Mouse (Mus musculus) cerebellum, adult (tissue): ENCODE measurements around the gene Iqck.

ENCODE experiments used
- ATAC-seq: cut with Nextera tagmentation; 2 replicates; pipeline ENCODE4 v1.9.2; 2017; ENCODE audit warnings: mild to moderate bottlenecking, moderate library complexity, mixed read lengths; ENCODE audit not compliant: insufficient number of reproducible peaks, low FRiP score, low TSS enrichment

Iqck gene

GRCm38 (mm10) chr7:118911170-118911569, 55.6 kb downstream of the Iqck start:
- ATAC-seq = no peak

- no peak for ATAC-seq
Observed at GRCm38 (mm10) chr7:118911571-118911970, 56.0 kb downstream of the Iqck start.

GRCm38 (mm10) chr7:118912049-118912490, 56.5 kb downstream of the Iqck start:
- ATAC-seq = no peak

- 0 out of 2 replicates have a peak, but pooled peaks have one; percentile 58 for ATAC-seq
Observed at GRCm38 (mm10) chr7:118914561-118915165, 59.1 kb downstream of the Iqck start.

- no peak for ATAC-seq
Observed at GRCm38 (mm10) chr7:118919261-118920006, 63.9 kb downstream of the Iqck start.

GRCm38 (mm10) chr7:118922441-118923202, 67.1 kb downstream of the Iqck start:
- no peak for ATAC-seq

DNA sequence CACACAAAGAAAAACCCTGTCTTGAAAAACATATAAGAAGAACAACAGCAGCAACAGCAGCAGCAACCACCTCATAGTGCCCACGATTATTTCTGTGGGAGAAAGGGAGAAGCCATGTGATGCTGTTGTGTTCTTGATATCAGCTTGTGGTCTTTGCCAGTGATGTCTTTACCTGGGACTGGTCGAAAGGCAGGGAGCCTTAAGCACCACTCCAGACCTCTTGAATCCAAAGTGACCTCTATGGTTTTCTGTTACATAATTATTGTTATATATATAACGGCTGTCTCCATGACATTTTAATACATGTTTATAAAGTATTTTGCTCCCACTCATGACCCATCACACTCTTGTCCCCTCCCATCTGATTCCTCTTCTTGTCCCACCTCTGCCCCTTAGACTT, 70.0 kb downstream of the Iqck start:
- ATAC-seq = no peak

DNA sequence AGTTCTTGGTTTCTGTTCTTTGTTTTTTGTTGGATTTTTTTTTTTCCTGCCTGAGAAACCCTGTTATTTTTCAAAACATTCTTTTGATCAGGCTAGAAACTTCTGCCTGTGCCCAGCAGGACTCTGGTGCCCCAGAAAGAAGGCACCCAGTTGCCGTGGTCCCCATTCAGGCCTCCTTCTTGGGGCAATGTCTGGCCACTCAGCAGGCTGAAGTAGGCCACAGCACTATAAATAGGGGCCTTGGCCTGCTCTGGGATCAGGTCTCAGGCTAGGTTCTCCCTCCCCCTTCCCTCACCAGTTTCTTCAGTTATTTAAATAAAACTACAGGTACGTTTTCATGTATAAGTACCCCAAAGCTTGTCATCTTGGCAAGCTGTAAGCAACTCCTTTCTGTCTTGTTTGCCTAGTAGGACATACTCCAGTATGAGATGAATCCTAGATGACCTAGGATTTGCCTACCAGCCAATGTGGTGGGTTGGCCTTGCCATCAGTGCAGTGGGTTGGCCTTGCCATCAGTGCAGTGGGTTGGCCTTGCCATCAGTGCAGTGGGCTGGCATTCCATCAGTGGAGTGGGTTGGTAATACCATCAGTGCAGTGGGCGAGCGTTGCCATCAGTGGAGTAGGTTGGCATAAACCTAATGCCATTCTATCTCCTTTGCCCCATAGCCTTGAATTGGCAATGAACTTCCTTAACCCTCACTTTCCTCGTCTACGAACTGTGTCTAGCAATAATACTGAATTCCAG, 71.1 kb downstream of the Iqck start:
- ATAC-seq = no peak

DNA sequence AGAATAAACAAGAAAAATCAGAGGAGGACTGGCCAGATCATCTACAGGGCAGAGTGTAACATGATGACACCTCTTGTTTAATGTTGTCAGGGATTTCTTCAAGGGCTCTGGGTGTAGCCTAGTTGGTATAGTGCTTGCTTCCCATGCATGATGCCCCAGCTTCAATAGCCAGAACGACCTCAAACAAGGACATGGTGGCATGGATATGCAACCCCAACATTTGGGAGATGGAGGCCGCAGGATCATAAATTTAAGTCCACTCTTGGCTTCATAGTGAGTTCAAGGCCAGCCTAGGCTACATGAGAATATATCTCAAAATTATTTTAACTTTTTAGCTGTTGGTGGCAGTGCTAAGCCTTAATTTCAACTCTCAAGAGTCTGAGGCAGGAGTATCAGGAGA, 71.7 kb downstream of the Iqck start:
- ATAC-seq = no peak

DNA sequence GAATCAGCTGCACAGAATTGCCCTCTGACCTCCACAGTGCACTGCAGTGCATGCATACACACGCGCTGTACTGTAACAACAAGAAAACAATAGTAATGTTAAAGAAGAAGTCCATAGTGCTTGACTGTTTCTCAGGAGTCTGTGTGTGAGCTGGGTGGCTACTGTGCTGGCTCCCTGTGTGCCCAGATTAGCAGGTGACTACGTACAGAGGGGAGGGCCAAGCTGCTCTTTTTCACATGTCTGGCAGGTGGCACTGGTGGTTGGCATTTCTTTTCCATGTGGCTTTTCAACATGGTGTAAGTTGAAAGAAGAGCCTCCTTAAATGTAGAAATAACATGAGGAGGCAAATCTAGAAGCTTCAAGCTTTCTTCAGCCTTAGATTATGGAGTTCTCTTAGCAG, 72.8 kb downstream of the Iqck start:
- no peak for ATAC-seq

DNA sequence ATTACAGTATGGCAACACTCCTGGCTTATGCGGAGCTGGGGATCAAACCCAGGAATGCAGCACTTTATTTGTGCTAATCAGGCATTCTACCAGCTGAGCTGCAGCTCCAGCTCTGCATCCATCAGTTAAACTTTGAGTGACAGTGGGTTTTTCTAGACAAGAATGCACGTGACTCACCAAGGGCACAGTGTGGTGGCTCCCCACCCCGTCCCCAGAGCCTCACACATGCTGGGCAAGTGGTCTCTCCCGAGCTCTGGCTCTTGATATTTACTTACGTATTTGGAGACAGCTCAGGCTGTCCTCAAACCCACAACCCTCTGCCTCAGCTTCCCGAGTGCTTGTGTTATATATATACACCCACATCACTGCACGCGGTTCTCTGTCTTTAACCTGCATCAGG, 73.4 kb downstream of the Iqck start:
- ATAC-seq = no peak

DNA sequence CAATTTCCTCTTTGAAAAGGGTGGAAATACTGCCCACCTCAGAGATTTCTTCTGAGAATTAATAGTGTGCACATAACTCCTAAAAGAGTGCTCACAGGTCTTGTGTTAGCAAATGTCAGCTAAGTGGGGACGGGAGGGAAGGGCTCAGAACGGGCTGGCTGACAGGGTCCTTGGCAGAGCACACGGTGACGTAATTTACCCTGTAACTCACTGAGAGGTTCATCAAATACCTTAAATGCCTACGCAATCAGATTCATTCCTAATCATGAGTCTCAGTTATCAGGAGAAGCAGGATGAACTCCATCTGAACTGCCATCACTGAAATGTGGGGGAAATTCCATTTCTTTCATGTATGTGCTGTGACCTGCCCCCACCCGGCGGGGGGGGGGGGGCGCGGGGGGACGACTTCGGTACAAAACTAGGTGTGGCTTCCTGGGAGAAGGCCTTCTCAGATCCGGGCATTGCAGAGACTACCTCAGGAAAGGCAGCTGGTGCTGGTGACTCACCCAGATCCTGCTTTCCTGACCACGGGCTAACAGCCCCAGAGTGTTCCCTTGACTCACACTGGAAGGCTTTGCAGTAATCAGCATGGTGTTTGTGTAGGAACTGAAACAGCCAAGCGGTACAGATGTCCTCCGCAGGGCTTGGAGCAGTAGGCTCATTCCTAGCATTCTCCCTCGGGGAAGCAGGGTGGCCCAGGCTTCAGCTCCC, 74.2 kb downstream of the Iqck start:
- peak; percentile 49; the same call in 1 of the 2 replicates for ATAC-seq

DNA sequence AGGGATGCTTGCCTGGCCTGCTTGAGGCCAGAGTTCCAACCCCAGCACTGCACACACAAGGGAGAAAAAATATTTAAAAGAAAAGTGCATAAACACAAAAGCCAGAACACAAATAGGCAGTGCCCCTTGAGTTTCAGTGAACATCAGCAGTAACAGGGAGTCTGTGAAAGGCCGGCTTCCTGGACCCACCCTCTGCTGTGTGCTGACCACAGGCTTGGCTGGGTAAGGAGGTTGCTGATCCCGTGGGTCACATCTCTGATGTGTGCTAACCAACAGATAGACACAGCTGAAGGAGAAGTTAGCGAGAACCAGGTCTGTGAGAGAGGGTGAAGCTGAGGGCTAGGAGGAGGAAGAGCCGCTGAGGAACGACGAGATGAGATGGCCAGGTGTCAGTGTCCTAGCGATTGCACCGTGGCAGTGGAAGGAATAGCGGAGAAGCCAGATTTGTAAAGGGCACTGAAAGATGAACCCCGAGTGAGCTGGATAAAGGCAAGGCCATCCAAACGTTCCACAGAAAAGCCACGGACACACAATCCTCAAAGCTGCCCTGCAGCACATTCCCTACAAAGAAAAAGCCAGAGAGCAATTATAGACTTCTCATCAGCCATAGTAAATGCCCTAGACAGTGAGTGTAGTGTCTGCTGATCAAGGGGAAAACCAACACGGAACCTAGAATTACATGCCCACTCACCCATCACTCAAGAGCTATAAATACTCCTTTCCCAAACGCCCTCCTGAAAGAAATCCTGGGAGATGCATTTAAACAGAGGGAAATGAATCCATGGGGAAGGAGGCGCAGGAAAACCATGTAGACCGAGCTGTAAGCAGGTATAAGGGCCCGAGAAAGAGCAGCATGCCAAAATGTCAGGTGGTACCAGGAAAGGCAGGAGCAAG, 76.2 kb downstream of the Iqck start:
- no peak for ATAC-seq

- ATAC-seq = no peak
Observed at GRCm38 (mm10) chr7:118935306-118935705, 79.8 kb downstream of the Iqck start.

GRCm38 (mm10) chr7:118936844-118937243, 81.3 kb downstream of the Iqck start:
- no peak for ATAC-seq

DNA sequence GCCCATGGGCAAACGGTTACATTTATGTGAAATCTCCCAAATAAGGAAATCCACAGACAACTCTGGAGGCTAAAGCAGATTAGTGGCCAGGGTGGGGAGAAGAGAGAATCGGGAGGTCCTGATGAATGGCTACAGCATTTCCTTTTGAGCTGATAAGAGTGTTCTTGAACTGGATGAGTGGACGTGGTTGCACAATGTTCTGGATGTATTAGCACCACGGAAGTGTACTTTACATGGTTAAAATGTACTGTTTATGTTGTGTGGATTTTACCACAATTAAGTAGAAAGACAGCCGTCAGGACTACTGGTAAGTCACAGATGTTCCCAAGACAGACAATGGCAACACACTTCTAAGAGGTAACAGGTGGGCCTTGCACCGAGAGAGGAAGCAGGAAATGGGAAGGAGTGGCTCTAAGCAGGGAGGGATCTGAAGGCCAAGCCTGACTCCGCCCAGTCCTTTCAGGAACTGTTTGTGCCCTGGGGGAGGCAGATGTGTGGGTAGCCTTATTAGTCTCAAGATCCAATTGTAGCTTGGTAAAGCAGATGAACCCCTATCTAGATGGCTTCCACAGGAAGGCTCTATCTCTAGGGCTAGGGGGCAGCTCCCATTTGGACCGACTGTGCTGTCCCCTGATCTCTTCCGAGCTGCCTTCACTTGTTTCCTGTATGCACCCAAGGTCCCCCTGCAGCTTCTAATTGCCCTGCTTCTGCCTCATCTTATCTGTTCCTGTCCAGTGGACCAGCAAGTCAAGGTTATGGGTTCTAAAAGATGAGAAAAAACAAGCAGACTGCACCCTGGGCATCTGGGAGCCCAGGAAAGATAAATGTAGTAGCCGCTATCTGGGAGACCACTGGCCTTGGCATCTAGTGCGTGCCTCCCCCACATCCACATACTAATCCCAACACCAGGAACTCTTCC, 82.2 kb downstream of the Iqck start:
- no peak for ATAC-seq

- ATAC-seq = no peak
Observed at GRCm38 (mm10) chr7:118942297-118942696, 86.7 kb downstream of the Iqck start.

DNA sequence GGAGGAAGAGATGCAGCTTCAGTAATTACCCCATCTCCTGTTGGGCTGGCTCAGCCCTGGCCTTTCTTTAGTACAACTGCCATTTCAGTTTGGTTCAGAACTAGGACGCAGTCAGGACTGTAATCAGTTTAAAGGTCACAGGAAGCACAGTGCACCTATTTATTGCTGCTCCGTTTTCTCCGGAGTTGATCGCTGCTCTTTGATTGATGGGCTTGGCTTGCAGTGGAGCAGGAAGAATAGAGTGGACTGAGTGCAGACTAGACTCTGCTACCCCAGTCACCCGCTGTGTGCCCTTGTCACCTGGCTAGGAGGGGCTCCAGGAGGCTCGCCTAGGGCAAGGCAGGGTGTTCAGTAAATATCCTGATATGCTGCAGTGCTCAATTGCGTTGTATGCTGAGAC, 87.6 kb downstream of the Iqck start:
- ATAC-seq = no peak
